Mouse (Mus musculus) kidney, postnatal 14 days (tissue): ENCODE results near the gene Gm28230.

Experiments used
- DNase-seq: peaks from one replicate; pipeline ENCODE4 v3.0.0; 2022; ENCODE audit warnings: mixed read lengths

Gene Gm28230

DNA sequence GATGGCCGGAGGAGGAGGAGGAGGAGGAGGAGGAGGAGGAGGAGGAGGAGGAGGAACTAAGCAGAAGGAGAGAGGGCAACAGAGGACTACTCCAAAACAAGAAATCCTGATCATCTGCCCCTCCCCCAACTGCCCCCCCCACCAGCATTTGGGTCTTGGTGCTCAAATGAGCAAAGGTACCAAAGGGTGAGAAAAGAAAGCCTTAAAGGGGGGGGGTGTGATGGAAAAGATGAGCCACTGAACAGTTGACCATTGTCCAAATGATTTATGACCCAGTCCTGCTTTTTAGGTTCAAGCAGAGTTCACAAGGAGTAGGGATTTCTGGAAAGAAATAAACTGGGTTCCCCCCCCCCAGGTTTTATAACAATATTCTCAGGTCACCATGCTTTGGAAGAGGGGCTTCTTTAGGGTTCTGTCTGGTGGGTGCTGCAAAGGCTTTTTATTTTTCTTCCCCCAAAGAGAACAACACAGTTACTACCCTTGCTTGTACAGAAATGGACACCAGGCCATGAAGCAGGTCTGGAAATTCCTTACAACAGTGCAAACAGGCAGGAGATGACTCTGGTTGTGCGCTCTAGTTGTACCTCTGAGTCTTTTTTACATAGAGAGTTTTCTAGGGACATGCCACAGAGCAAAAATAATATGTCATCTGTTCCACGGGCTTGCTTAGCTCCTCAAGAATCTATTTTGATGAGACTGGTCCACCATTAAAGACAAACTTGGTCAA is 14.9 kb downstream of the Gm28230 start:
- DNase-seq: no peak

- no peak for DNase-seq
These were observed 15.4 kb downstream of the Gm28230 start for GRCm38 (mm10) chr2:74741979-74742277.

GRCm38 (mm10) chr2:74745540-74746297 is 19.2 kb downstream of the Gm28230 start:
- no peak for DNase-seq

- DNase-seq: no peak
These were observed 19.9 kb downstream of the Gm28230 start for GRCm38 (mm10) chr2:74746298-74746921.

DNA sequence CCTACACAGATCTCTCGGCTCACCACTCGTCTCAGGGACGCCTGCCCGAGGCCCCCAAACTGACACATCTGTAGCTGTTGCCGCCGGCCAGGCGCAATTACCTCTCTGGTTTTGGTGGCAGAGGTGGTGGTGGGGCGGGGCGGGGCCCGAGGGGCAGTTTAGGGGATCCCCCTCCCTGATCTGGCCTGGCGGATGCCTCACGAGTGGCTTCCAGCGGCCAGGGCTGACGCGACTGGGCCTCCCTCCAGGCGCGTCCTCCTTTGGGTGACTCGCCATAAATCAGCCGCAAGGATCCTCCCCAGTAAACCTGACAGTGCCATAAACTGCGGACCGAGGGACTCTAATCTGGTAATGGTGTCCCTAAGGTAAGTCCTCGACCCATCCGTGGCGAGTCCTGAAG is 20.5 kb downstream of the Gm28230 start:
- DNase-seq: no peak

- no peak for DNase-seq
These were observed 21.2 kb downstream of the Gm28230 start for GRCm38 (mm10) chr2:74747661-74748141.

DNA sequence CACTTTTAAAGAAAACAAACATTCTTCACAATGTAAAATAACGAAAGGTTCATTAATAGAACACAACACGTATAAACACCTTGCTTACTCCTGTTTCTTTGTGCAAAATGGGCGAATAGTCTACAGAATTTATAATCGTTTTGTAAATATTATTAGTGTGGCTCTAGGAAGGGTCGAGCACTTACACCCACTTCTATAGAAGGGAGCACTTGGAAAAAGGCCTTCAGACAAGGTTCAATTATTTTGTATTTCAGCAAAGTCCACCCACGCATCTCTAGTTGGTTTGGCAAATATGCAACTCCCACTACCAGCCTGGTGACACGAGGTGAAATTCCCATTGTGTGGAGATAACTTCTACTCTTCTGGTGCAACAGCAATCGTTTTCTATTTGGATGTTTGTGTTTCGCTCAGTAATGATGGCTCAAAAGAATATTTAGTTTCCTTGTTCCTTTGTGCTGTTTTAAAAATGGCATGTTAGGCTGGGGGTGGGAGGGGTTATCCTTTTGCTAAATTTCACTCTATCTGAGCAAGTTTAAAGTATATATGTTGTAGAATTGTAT is 22.0 kb downstream of the Gm28230 start:
- no peak for DNase-seq

GRCm38 (mm10) chr2:74749337-74750121 is 23.0 kb downstream of the Gm28230 start:
- peak; percentile 70 for DNase-seq

DNA sequence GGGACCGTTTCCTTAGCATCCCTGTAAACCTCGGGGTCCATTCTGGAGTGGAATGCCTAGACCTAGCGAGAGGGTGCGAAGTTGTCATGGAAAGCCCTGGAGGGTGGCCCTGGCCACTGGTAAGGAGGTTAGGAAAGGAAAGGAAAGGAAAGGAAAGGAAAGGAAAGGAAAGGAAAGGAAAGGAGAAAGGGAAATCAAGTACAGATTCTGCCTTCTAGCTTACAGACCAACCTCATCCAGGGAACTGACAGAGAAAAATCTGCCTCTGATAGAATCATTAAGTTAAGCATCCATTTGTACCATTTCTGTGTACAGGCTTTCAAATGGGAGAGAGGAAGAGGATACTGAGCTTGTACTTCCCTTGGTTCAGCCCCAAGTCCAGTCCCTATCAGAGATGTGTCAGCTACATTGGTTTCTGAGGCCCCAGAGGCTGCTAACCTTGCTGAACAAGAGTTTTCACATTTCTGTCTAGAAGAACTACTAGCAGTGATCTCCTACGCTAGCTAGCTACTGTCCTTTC is 24.3 kb downstream of the Gm28230 start:
- no peak for DNase-seq

GRCm38 (mm10) chr2:74751861-74752260 is 25.3 kb downstream of the Gm28230 start:
- DNase-seq: no peak

DNA sequence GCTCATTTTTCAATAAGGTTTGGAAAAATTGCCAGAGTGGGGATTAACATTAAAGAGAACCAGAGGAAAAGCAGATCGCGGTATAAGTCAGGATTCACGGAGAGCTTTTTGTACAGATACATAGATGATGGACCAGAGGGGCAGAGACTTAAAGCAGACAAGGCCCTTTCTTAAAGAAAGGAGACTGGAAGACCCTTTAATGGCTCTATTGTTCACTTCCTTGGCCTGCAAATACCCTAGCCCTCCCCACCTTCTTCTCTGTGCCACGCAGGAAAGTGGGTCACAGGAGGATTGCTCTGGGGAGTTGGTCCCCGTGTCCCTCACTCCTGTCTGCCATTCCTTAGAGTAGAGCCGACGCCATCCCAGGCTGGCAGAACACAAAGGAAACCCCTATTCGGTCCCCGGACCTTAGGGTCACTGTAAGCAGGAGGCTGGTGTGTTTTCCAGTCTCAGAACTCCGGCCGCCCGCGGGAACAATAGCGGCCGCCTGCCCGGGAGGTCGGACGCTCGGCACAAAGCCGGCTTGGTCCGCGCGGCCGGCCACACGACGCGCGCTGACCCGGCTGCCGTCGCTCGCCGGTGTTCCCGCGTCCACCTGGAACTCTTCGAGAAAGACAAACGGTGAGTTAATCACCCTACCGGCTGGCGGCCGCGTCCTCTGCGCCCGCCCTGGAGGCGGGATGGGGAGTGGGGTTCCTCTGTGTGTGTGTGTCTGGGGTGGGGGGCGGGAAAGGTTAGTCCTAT is 26.1 kb downstream of the Gm28230 start:
- DNase-seq: no peak

- no peak for DNase-seq
These were observed 26.6 kb downstream of the Gm28230 start for GRCm38 (mm10) chr2:74753175-74753523.

GRCm38 (mm10) chr2:74753711-74754110 is 27.2 kb downstream of the Gm28230 start:
- DNase-seq: no peak

- no peak for DNase-seq
These were observed 33.6 kb downstream of the Gm28230 start for GRCm38 (mm10) chr2:74760146-74760545.

DNA sequence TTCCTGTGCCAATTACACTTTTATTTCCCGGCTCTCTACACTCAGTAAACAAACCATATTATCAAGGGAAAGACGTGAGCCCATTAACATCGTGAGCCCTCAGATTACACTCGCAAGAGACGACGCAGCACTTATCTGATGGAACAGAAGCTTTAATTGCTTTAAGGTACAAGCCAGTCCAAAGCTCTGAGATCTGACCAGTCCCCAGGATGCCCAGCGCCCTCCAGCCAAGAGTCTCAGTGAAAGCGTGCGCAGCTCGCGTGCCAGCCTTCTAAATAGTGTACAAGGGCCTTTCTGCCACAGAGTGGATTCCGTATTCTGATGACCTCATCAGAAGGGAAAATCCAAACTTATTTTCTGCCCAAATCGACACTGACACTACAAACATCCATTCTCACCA is 35.4 kb downstream of the Gm28230 start:
- no peak for DNase-seq

GRCm38 (mm10) chr2:74762522-74763244 is 36.2 kb downstream of the Gm28230 start, which contains the start of gene Hoxd1:
Gene Hoxd1 (plus strand): TSS chr2:74762980.
- peak; percentile 76 for DNase-seq

- peak; percentile 21 for DNase-seq
These were observed 36.8 kb downstream of the Gm28230 start for GRCm38 (mm10) chr2:74763245-74763735.

DNA sequence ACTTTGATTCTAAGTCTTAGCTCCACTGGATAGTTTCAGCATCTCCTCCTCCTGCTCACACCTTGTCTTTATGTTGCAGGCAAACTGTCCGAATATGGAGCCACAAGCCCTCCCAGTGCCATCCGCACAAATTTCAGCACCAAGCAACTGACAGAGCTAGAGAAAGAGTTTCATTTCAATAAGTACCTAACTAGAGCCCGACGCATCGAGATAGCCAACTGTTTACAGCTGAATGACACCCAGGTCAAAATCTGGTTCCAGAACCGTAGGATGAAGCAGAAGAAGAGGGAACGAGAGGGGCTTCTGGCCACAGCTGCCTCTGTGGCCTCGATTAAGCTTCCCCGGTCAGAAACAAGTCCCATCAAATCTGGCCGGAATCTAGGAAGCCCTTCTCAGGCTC is 37.4 kb downstream of the Gm28230 start:
- DNase-seq: no peak

DNA sequence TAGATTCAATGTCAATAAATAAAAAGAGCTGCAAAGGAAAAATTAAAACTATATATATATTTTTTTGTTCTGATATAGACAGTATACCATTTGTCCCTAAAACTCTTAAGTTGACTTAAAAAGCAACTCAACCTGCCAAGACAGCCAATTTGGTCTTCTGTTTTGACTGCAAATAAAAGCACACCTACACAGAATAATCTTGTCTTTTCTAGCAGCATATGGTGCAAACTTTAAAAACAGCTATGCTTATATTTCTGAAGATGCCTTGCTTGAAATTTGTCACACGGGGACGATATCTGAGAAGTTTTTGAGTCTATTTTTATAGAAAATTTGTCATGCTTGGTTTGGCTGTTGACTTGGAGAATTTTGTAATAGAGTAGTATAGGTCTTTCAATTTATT is 47.8 kb downstream of the Gm28230 start:
- DNase-seq: no peak

DNA sequence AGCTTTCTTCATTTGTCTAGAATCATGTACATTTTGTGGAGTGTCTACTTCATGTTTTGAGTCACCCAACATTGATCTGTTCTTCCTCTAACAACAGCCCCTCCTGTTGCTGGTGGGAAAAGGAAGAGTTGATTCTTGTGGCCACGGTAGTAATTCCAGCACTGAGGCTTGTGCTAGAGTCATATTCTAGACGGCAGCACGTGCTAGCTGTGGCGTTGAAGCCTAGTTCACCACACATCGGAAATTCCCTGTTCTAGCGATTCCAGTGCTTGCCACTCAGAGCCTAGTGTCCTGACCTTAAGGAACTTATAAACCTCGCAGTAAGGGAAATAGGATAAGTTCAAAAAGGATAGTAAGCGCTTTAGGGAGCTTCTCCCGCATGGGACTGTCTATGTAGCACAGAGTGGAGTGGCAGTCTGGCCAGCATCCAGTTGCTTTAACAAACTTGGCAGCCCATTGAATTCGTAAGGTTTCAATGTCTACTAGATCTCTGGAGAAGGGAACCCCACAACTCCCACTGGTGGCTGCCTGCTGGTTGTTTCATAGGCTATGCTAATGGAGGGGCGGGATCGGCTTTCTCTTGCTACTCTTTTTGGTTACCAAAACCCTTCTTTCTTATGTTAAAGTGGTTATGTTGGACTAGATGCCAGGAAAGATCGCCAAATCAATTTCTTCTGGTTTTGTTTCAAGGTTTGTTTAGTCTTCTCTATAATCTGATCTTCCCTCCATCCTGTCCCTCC is 51.2 kb downstream of the Gm28230 start:
- no peak for DNase-seq
